Mouse (Mus musculus) v-Abl transformed pro-B cells (cell line): ENCODE results near the gene Pigq.

ENCODE experiments used
- in situ Hi-C, 2 experiments: fragments of 400-800 bp; cut with MboI; formaldehyde crosslinking; loops; one replicate each; pipeline ENCODE4 v1.15.1; 2025; ENCODE audit not compliant: unreplicated experiment in 2 of 2

Pigq gene

DNA sequence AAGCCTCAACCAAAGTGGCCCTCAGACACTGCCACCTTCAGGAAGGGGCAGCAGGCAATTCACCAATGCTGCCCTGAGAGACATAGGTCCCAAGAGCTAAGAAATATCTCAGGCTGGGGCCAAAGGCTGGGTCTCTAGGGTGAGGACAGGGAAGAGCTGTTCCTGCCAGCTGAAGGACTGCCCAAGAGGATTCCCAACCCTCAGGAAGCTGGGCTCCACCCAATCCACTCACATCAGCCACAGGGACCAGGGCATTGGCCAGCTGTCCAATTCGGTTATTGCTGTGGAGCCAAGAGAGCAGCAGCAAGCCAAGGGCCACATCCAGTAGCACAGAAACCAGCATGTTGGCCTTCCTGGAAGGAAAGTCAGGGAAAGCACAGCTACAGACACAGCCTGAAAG, 10.2 kb downstream of the Pigq start:
- in situ Hi-C loops: no loop called here

DNA sequence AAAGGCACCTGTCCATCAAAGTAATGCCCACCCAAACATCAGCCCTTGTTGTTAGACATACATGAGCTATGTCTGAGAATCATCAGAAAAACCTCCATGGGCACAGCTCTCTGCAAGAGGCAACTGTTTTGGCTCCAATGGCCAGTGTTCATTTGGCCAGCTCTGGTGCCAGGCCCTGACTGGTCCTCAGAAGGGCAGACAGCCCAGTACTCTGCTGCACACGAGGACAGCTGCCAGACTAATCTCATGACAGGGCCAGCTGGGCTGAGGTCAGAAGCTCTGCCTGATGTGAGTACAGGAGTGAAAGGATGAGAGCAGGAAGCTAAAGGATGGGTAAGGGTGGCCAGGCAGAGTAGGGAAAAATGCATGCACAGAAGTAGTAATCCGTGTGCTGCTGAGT, 19.4 kb downstream of the Pigq start:
- in situ Hi-C loops: no loop called here

DNA sequence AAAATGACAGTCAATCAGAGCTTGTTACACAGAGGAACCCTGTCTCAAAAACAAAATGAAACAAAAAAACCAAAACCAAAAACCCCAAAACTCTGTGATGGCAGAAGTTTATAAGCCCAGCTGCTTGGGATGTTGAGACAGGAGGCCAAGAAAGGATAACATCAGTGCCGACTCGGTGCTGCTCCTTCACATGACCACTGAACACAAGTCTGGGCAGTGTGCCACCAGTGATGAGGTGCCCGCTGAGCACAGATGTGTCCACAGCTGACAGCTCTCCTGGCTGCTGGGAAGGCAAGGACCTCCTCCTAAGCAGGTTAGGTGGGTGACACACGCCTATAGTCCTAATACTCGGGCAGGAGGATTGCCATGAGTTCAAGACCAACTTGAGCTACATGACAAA, 22.6 kb downstream of the Pigq start:
- in situ Hi-C loops: no loop called here

DNA sequence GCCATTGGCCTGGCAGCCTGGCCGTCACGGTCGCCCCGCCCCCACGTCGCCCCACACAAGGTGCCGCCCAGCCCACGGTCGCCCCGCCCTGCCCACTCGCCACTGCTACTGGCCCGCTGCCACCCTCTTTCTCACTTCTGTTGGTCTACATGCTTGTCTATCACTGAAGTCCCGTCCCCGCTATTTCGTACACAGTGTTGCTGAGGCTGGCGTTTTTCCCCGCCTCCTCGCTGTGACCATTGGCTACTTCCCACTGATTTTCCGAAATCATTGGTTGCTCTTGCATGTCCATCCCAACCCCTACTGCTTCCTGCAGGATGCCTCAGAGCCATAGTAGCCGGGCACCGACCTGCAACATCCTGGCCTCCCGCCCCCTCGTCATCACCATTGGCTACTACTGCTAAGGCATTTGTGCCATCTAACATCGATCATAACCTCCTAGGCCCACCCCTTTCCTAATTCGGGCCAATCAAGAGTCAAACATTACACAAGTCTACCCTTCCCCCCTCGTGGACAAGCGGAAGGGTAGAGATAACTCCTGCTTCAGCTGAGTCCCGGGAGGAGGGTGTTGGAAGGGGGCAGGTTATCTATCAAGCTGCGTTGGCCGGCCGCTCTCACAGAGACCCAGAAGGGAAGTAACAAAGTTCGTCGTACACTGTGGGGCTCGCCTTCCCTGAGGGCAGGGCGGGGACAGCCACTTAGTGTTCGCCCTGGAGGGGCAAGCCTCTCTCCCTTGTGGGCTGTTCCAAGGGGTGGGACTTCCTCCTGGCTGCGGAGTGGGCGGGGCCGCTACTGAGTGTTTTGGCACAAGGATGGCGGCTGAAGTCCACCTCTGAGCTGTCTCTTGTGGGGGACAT, 24.7 kb downstream of the Pigq start:
- in situ Hi-C loops: no loop called here

DNA sequence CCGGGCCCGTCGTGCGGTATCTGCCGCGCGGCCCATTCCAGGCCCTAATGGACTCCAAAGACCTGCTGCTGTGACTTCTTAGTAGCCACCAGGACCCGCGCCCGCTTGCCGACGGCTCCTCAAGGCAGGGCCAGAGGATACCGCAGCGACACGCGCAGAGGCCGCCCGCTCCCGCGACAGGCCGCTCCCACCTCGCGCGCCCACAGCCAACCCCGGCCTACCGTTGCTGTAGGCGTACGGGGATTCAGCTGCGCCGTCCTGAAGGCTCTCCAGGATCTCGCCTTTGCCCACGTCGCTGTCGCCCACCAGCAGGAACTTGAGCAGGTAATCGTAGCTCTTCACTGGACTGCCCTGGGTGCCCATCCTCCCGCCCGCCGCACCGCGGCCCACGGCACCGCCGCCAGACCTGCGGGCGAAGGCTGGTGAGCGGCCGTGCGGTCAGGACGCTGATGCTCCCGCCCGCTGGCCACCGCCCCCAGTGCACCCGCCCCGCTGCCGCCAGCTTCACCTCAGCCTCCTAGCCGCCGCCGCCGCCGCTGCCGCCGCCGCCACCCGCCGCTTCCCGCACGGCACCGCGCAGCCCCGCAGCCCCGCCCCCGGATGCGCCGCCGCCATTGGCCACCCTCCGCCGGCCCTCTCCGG, 25.5 kb downstream of the Pigq start, which contains the start of gene Rab40c:
Gene Rab40c (minus strand): TSS at position 584 of the 642 bp plus-strand sequence.
- in situ Hi-C loops: no loop called here

DNA sequence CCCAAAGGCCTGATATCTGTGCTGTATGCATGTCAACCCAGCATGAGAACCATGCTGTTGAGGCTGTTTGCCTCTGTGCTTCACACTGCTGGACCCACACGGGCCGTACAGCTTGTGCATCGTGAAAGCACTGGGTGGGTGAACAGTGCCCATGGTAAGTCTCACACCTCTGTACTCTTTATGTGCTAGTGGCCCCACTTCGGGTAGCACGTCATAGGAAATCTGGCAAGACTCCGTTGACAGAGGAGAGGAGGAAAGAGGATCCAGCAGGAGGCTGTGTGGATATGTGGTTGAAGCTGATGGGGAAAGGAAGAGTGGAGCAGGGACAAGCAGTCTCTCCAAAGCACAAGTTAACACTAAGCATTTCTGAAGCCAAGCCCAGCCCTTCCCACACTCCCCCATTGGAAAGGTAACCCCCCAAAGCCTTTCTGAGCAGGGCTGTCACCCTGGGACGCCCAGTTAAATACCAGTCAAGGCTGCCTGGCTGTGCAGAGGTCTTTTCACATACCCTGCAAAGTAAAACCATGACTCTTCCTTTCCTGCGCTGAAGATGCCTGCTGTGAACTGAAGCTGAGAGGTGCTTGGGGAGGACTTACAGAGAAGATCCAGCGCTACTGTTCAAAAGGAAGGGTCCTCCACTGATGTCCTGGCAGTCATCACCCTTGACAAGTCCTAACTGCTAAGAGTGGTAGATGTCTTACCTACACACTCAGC, 26.5 kb downstream of the Pigq start:
- in situ Hi-C loops: no loop called here

DNA sequence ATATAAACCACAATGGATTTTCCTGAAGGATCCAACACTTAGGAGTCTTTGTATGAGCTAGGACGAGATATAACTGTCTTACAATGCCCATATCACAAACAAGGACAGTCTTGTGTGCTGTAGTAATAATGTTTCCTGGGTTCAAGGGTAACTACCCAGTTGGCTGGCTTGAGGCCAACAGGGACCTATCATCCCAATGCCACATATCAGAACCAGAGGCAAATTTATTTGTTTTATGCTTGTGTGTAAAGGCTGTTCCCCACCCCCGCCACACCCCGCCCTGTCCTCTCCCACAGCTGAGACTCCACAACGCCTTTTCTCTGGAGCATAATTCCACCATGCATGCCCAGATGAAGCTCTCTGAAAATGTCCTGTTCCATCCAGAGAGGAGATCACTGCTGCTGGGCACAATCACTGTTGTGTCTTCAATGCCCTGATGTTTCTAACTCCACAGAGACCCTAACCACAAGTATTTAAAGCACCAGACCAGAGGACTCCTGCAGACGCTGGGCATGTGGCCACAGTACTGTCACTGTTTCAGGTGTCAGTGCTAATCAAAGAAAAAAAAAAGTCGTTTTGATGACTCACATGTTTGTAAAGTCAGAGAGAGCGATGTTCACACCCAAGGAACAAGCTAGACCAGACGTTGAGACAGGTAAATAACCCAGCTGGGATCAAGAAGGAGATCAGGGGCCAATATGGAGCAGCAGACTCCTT, 27.6 kb downstream of the Pigq start:
- in situ Hi-C loops: no loop called here

DNA sequence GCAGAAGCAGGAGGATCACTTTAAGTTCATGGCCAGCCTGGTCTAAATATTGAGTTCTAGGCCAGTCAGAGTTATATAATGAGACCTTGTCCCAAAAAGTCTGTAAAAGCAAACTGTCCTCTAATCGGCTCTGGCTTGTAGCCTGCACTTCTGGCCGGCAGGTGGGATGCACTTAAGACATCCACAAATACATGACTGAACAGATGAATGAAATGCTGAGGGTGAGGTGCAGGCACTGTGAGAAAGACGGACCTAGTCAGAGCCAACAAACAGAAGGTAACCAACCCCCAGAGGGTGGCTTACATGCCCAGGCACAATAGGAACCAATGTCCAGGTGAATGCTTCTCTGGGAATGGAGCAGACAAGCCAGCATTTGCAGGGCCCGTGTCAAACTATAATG, 30.4 kb downstream of the Pigq start:
- in situ Hi-C loops: no loop called here

DNA sequence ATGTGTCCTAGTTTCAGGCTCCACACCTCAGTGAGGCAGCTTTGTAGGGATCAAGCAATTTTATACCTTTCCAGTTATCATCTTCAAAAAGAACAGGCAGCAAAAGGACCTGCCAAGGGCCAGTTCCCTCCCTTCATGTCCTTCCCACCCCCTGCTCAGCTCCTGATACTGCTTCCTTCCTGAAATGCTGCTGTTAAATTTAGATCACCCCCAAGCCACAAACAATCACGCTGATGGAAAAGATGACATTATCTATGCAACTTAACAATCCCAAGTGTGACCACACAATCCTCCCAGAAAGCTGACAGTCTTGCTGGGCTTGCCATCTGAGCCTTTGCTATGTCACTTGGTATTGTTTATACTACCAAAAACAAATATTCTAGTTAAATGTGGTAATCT, 30.9 kb downstream of the Pigq start:
- in situ Hi-C loops: no loop called here

DNA sequence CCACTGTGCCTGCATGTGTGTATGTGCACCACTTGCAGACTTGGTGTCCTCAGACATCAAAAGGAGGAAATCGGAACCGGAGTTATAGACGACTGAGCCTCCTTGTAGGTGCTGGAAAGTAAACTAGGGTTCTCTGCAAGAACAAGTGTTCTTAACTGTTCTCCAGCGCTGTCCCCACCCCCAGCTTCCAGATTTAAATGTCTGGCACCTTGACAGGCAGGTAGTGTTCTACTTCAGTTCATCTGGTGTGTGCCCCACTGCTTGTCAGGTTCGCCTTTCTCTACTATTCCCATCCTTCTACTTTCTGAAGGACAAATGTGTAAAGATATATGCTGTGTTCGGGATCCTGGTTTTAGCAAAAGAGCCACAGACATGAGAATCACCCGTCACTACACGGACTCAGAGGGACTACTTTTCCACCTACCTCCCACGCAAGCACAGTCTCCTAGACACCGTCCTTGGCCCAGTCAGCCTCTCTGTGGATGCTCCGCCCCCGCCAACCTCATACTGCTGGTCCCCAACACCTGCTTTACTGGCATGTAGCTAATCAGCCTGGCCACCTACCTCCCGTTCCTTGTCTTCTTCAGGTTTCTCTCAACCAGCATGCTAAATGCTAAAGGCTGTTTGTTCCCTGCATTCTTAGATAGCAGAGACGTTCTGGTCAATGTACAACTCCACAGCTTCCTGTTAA, 31.4 kb downstream of the Pigq start:
- in situ Hi-C loops: no loop called here

DNA sequence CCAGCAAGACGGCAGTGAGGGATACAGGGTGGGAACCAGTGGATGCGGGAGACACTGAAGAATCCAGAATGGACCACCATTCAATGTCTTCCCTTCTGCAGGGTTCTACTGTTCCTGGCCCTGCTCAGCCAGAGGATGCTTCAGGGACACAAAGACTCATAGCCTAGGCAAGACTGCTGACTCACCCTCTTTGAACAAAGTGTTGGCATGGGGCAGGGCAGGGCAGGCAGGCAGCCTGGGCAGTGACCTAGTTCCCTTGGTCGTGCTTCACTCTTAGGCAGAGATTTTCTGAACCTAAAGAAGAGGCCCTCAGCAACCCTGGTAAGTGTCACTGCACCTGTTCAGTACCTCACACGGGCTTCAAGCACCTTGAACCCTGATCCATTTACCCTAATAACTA, 32.9 kb downstream of the Pigq start:
- in situ Hi-C loops: no loop called here

DNA sequence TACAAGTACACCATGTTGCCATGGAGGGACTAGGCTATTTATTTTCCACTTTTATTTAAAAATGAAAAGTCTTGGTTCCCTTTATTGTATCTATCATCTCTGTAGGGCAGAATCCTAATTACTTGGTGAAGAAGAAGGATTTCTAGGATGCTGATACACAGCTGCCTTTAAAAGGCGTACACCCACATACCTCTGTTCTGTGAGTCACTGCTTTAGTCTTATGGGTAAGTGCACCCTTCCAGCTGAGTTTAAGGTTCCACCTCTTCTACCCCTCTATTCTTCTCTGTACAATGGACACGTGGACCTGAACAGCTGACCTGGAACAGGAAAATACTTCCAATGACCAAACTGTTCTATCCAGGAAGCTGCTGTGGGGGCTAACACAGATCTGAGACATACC, 37.1 kb downstream of the Pigq start:
- in situ Hi-C loops: no loop called here

DNA sequence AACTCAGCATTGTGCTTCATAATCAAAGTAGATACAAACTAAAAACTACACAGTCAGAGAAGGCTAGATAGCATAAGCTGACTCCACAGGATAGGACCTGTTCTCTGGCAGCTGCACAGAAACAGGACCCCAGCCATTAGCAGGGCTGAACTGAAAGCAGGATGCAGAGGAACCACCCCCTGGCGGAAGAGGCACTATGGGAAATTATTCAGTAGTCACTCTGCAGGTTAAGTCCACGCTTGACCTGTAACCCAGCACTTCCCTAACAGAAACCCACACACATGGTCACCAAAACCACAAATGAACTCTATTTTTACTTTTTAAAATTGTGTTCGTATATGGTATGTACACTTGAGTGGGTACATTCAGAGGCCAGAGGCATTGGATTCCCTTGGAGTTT, 41.7 kb downstream of the Pigq start:
- in situ Hi-C loops: no loop called here

DNA sequence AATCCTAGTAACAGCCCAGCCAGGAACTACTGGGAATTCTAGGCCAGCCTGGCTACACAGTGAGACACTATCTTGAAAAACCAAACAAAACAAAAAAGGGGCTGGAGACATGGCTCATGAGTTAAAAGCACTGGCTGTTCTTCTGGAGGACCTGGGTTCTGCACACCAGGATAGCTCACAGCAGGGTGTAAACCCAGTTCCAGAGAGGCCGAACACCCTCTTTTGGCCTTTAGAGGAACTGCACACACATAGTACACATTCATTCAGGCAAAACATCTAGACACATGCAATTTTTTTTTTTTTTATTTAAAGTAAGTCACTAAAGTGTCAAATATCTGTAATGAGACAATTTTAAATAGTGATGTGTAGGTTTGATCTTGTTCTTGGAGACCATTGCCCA, 44.5 kb downstream of the Pigq start:
- in situ Hi-C loops: no loop called here

DNA sequence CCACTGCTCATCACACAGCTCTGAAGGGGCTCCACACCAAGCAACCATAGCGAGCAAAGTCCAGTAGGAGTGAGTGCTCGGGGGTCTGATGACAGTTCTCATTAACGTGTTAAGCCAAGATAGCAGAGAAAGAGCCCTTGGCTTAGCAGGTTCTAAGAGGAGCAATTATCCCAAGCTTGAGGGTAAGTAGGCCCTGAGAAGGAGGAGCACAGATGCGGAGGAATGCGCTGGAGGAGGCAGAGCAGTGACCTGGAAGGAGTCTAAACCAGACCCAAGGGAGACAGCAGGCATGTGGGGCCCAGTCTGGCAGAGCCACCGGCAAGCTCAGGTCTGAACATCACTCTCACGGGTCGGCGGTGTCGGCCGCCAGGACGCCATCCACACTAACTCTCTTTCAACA, 48.8 kb downstream of the Pigq start:
- in situ Hi-C loops: no loop called here

DNA sequence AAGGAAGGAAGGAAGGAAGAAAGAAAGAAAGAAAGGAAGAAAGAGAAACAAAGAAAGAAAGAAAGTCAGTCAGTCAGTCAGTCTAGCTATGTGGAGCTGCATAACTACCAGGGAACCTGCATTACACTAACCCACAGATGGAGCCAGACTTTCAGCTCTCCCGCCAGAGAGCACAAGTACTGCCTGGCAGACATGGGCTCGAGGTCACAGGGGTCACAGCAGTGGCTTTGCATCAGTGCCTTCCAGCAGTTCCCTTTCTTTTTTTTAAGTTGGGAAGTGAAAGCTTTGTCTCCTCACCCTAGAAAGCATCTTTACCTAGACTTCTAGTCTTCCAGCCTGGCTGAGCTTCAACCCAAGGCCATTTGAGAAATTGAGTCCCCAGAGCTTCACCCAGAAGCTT, 49.3 kb downstream of the Pigq start:
- in situ Hi-C loops: no loop called here

DNA sequence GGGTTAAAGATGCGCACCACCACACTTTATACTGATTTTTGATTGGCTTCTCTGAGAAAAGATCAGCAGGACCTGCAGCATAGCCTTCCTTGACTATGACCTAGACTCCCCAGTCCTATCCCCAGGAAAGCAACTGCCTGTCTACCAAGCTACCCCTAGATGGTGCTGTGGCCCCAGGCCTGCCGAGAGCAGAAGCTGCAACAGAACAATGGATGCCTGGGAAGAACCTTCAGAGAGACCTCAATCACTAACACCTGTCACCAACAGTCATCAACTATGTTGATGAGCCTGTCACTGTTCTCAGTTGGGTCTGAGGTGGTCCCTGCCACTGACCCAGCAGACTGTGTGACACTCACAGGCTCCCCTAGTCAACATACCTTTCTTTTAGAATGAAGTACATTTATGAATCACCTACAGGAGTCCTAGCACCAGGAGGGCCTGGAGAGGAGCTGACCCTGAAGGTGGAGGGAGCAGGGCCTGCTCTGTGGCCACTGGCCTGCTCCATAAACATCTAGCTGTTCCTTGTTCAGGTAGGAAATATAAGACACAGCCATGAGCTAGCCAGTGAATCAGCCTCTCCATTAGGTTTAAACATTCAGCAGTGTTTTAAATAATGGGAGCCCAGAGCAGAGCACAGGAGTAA, 50.6 kb downstream of the Pigq start:
- in situ Hi-C loops: loop anchor here (5.0 kb wide), 2 partner anchors 118 to 198 kb away; partner anchors contain the start of gene Decr2 (in 1 of the 2)

DNA sequence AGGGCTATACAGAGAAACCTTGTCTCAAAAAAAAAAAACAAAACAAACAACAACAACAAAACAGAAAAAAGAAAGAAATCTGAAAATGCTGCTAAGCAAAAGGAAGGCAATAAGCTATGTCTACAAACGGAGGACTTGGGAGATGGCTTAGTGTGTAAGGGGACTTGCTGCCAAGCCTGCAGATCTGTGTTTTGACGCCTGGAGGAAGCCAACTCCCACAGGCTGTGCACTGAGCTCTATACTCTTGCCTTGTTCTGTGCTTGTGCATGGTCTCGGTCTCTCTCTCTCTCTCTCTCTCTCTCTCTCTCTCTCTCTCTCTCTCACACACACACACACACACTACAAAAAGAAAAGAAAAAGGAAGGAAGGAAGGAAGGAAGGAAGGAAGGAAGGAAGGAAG, 55.9 kb downstream of the Pigq start:
- in situ Hi-C loops: loop anchor here in 1 of 2 experiments (10.0 kb wide), 1 partner anchor 206 kb away; the partner anchor contains the start of genes Decr2 and Nme4

DNA sequence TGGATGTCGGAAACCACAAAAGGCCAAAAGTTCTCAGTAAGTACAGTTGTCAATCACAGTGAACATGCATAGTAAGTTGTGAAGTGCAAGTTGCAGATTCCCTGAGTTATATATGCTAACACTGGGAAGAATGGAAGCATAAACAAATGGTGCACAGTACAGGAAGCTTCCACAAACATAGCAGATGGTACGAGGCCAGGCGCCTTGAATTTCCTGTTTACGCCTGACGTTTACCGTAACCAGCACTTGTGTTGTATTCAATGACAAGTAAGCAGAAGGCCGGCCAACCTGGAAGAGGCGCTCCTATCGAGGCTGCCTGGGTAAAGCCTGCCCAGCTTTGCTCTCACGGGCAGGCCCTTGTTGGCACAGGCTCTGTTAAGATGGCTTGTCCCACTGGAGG, 57.3 kb downstream of the Pigq start:
- in situ Hi-C loops: loop anchor here in 1 of 2 experiments (10.0 kb wide), 1 partner anchor 207 kb away; the partner anchor contains the start of genes Decr2 and Nme4
